In genomic region chr14:116928796-116929529, GRCm38 (mm10) we compare ENCODE assay signal across 9 mouse cellular contexts. TPM values are rescaled to one million over a fixed set of nuclear protein-coding genes. Genes with fewer than 3 reads are reported as not detected.
DNase-seq lines count a peak whose midpoint lies in the region; ATAC-seq lines count a peak whose summit lies in the region.
"Had no signal": no experiment of that assay in that cellular context is flagged by ENCODE, and none has a peak within 500 bp of the region (broad histone marks: within the 10 kb centered on the region; RNA-seq: fewer than 3 reads in every experiment).

No protein-coding gene starts in this region.

- peak overlapping the region; percentile 75 for H3K4me3 ChIP-seq in intestine, embryonic 14.5 days (ENCODE audit: low read depth, low read length)
- H3K4me3 ChIP-seq in intestine, embryonic 16.5 days (ENCODE audit: low read length) = no peak overlapping the region; the same call in 1 of the 2 replicates
- peak overlapping the region; percentile 84 for H3K4me3 ChIP-seq in hindbrain, embryonic 13.5 days
- H3K4me3 ChIP-seq in neural tube, embryonic 12.5 days = peak overlapping the region; percentile 87

- intact Hi-C loops in left cerebral cortex, postnatal 25 days (cut with DNase I) = loop anchor here (5.0 to 10.0 kb wide), 5 partner anchors 48 to 1097 kb away; no protein-coding TSS in a partner anchor

- H3K36me3 ChIP-seq in intestine, embryonic 14.5 days (ENCODE audit: control insufficient read depth, insufficient read depth, low read length) = no peaks in the 10 kb centered on the region
- no peaks in the 10 kb centered on the region for H3K36me3 ChIP-seq in intestine, embryonic 16.5 days (ENCODE audit: control insufficient read depth, insufficient read depth, low read length)
- no peaks in the 10 kb centered on the region for H3K36me3 ChIP-seq in hindbrain, embryonic 13.5 days
- H3K36me3 ChIP-seq in neural tube, embryonic 12.5 days = no peaks in the 10 kb centered on the region

- H3K27ac ChIP-seq in intestine, embryonic 14.5 days (ENCODE audit: low read depth) = no peak overlapping the region
- no peak overlapping the region for H3K27ac ChIP-seq in intestine, embryonic 16.5 days (ENCODE audit: low read length)
- H3K27ac ChIP-seq in hindbrain, embryonic 13.5 days = peak overlapping the region; percentile 46; the same call in 1 of the 2 replicates
- no peak overlapping the region for H3K27ac ChIP-seq in neural tube, embryonic 12.5 days

- no peaks in the 10 kb centered on the region for H3K27me3 ChIP-seq in intestine, embryonic 14.5 days (replicated peaks; ENCODE audit: control insufficient read depth, insufficient read depth, low read length)
- H3K27me3 ChIP-seq in intestine, embryonic 16.5 days (replicated peaks; ENCODE audit: control insufficient read depth, insufficient read depth, low read length) = no peaks in the 10 kb centered on the region
- 0 out of 2 replicates have a peak, but pooled peaks cover 2% of the 10 kb centered on the region for H3K27me3 ChIP-seq in hindbrain, embryonic 13.5 days
- no peaks in the 10 kb centered on the region for H3K27me3 ChIP-seq in neural tube, embryonic 12.5 days (replicated peaks)

- H3K9ac ChIP-seq in intestine, embryonic 14.5 days (ENCODE audit: low read length) = no peak overlapping the region; the same call in 1 of the 2 replicates
- no peak overlapping the region for H3K9ac ChIP-seq in intestine, embryonic 16.5 days (ENCODE audit: low read depth, low read length)
- H3K9ac ChIP-seq in hindbrain, embryonic 13.5 days = peak overlapping the region; percentile 49; the same call in 1 of the 2 replicates
- H3K9ac ChIP-seq in neural tube, embryonic 12.5 days = no peak overlapping the region

- DNase-seq in intestine, embryonic 14.5 days (ENCODE audit: low spot score) = no peak
- peak; percentile 14 for DNase-seq in embryo, embryonic 9.5 days (ENCODE audit: extremely low spot score)
- no peak for DNase-seq in left cerebral cortex, postnatal 25 days (ENCODE audit: low spot score in 2 of 2)
- DNase-seq in urinary bladder, postnatal 10 days (ENCODE audit: low spot score) = no peak
- DNase-seq: liver had no signal

- H3K4me2 ChIP-seq in intestine, embryonic 14.5 days (ENCODE audit: low read length) = peak overlapping the region; percentile 77
- H3K4me2 ChIP-seq in intestine, embryonic 16.5 days (ENCODE audit: low read depth, low read length) = no peak overlapping the region
- peak overlapping the region; percentile 88 for H3K4me2 ChIP-seq in hindbrain, embryonic 13.5 days
- H3K4me2 ChIP-seq in neural tube, embryonic 12.5 days (replicated peaks) = peak overlapping the region; percentile 90

- H3K9me3 ChIP-seq in intestine, embryonic 14.5 days (ENCODE audit: control insufficient read depth, low read length) = no peaks in the 10 kb centered on the region
- no peaks in the 10 kb centered on the region for H3K9me3 ChIP-seq in intestine, embryonic 16.5 days (ENCODE audit: control insufficient read depth, low read length)
- H3K9me3 ChIP-seq in hindbrain, embryonic 13.5 days = no peaks in the 10 kb centered on the region
- H3K9me3 ChIP-seq in neural tube, embryonic 12.5 days = no peaks in the 10 kb centered on the region

- peaks cover 7% of the 10 kb centered on the region; the same call in 1 of the 2 replicates for H3K4me1 ChIP-seq in intestine, embryonic 14.5 days (replicated peaks; ENCODE audit: control insufficient read depth, insufficient read depth, low read length)
- peaks cover 4% of the 10 kb centered on the region for H3K4me1 ChIP-seq in intestine, embryonic 16.5 days (ENCODE audit: control insufficient read depth, insufficient read depth, low read length)
- peaks cover 19% of the 10 kb centered on the region for H3K4me1 ChIP-seq in hindbrain, embryonic 13.5 days (replicated peaks)
- H3K4me1 ChIP-seq in neural tube, embryonic 12.5 days = peaks cover 16% of the 10 kb centered on the region

- ATAC-seq in intestine, embryonic 14.5 days (replicated peaks; ENCODE audit: low FRiP score, low TSS enrichment, low read depth) = no peak
- no peak for ATAC-seq in intestine, embryonic 16.5 days
- ATAC-seq in hindbrain, embryonic 13.5 days (ENCODE audit: low FRiP score) = no peak
- ATAC-seq in neural tube, embryonic 12.5 days (ENCODE audit: low FRiP score, low read depth) = no peak
- no peak for ATAC-seq in frontal cortex, adult (ENCODE audit: low TSS enrichment)

- WGBS in intestine, embryonic 14.5 days = 34% methylated on average over 7 of the region's 7 CpGs
- WGBS in intestine, embryonic 16.5 days = 39% methylated on average over 7 of the region's 7 CpGs
- WGBS in hindbrain, embryonic 13.5 days = 36% methylated on average over 7 of the region's 7 CpGs
- whole genome bisulfite sequencing in neural tube, embryonic 12.5 days = 36% methylated on average over 7 of the region's 7 CpGs

RNA-seq across cellular contexts. Expression of gene Gpc6, which starts 3.8 kb away (rescaled TPM):
- polyA plus RNA-seq in intestine, embryonic 14.5 days (2014; fragmentation: Nextera tagmentation; extraction: Ambion mirVana) = 57.9 and 66.1 TPM in 2 replicates
- polyA plus RNA-seq in intestine, embryonic 16.5 days (2015; fragmentation: Nextera tagmentation; extraction: Ambion mirVana) = 27.5 and 29.7 TPM in 2 replicates
- 20.8 and 21.6 TPM in 2 replicates for polyA plus RNA-seq in hindbrain, embryonic 13.5 days (2015; fragmentation: Nextera tagmentation; extraction: Ambion mirVana)
- 30.5 and 34.6 TPM in 2 replicates for polyA plus RNA-seq in neural tube, embryonic 12.5 days (2016; fragmentation: Nextera tagmentation; extraction: Ambion mirVana)
- total RNA-seq in left cerebral cortex, postnatal 25 days (2021) = 10 to 100 TPM; 15.6 to 18.9 TPM
